Mouse (Mus musculus) megakaryocyte progenitor cell, adult 5-6 weeks (primary cell): ENCODE results near the gene Traf2. TPM values are rescaled to one million over a fixed set of nuclear protein-coding genes. Genes with fewer than 3 reads are reported as not detected.

Experiments
- ATAC-seq: replicated peaks from 2 replicates; pipeline ENCODE4 v1.8.0; 2016; ENCODE audit warnings: mild to moderate bottlenecking, moderate TSS enrichment, inconsistent platforms; ENCODE audit not compliant: poor library complexity
- total RNA-seq, 2 experiments: library from RNA; stranded (forward) in 1 of 2; stranded (reverse) in 1 of 2; fragments of 157-497, 149-512 nt in 1 of 2; fragments of 200-1000 nt in 1 of 2; gene quantifications; 2 replicates each; pipeline versions ENCODE4 v1.2.3 to v1.2.4; 2015 to 2017

Gene Traf2
- total RNA-seq, 2 experiments from 2014 or later = 9.7 to 13.7 TPM

GRCm38 (mm10) chr2:25549021-25549991 lies 2.6 kb upstream of the Traf2 start:
- no peak for ATAC-seq

DNA sequence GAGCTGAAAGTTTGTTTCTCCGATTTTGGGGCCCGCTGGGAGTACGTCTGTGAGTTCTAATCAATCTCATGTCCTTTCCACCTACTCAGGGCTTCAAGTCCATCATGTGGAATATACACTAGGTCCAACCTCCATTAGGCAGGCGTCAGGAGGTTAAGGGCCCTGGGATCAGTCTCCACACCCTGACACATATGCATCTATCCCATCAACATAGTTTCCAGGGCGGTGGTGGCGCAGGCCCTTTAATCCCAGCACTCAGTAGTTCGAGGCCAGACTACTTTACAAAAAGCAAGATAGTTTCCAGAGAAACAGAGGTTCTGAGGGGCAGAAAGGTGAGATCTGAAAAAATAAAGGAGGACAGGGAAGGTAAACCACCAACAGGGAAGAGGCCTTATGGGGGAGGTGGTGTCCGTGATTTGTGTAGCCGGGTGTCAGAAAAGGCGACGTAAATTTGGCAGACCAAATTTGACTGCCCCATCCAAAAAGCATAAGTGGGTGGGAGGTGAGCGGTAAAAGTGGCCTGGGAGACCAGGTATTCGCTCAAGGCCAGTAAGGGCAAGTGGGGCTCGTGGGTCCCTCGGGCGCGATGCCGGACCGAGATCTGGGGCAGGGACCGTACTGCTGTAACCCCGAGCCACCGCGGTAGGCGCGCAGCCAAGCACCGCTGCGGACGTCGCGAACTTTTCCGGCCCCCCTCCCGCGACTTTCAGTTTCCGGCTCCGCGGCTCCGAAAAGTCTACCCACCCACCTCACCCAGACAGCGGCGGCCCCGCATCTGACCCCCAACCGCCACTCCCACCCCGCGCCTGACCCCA lies 537 bp downstream of the Traf2 start:
- peak; percentile 24 for ATAC-seq

DNA sequence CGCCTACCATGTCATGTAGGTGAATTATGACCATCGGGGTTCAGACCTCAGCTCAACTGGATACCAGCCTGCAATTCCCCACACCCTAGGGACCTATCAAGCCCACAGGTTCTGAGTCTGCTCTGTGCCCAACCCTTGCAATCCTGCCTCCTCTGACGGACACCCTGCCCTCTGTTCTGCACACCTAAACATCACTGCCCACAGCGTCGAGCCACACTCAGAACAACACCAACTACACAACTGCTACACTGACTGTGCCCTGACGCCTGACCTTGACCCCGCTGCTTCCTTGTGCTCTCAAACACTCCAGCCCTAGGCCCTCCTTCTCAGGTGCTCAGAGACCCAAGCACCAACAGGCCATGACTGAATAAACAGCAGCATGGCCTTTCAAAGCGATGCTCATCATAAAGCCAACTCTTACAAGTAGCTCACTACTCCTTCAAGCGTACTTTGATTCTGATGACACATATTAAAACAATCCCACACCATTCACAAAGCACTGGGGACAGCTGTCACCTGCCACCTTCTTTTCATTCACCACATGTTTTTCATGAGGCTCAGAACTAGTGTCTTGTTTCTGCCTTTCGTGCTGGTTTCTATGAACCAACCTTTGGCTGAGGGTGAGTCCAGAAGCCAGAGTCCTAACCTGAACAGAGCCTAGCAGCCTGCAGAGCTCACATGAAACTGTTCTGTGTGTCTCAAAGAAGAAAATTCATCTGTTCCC lies 4.9 kb downstream of the Traf2 start:
- no peak for ATAC-seq

GRCm38 (mm10) chr2:25540541-25540948 lies 6.2 kb downstream of the Traf2 start:
- no peak for ATAC-seq

- no peak for ATAC-seq
Observed at GRCm38 (mm10) chr2:25536531-25536930, 10.2 kb downstream of the Traf2 start.

GRCm38 (mm10) chr2:25534866-25535182 lies 11.9 kb downstream of the Traf2 start:
- no peak for ATAC-seq

DNA sequence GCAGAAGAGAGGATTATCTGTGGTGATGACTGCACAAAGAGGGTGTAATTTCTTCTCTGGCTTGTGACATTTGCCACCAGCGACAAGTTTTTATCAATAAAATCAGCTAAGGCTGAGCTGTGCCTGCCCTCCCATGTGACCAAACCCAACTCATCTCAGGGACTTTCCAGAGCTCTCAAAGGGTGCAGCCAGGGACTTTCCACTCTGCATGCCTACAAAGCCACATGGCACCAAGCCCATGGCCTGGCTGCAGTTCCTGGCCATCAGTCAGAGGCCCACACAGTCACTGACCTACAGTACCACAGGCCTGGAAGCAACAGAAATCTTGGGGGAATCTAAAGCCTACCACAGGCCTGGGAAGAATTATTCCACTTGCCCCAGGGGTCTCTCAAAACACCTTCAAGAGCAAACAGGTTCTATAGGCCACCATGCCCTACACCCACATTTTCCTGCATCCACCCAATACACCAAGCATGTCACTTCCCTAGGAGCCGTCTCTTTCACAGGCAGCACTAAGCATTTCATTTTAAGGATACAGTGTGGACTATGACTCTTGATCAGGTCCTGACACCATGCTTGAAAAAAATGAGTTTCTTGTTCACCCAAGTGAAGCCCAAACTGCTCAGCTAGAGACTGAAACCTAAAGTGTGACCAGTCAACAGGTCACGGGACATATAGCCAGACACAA lies 12.4 kb downstream of the Traf2 start:
- peak; percentile 46 for ATAC-seq

- no peak for ATAC-seq
Observed at GRCm38 (mm10) chr2:25533707-25534106, 13.0 kb downstream of the Traf2 start.

DNA sequence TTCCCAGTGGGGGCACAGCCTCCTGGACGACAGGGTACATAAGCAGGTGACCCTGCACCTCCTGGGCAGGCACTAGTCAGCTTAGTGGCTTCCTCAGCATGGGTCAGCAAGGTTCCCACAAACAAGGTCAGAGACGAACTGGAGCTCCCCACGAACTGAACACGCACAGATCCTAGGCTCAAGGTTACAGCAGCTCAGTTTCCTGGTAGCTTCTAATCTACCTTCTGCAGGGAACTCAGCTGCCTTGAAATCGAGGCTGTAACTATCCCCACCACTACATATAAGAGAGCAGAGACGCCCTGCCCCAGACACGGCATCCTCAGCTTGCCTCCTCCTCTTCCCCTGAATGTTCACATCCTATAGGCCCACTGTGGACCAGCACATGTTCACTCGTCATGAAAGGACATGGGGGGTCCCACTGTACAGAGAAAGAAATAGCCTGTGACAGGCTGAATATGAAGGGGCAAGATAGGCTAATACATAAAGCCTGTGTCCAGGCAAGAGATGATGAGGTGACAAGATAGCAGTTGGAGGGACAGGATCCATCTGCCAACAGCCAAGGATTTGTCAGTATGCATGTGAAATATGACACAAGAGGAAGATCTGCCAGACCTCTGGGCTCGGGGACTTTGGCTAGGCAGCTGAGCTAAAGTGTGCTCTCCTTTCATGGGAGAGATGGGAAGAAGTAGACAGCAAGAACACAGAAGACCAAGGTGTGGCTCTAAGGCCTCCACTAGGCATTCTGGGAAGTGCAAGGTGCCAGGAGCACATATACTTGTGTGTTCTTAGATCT lies 20.0 kb downstream of the Traf2 start:
- ATAC-seq = no peak

GRCm38 (mm10) chr2:25509912-25510311 lies 36.8 kb downstream of the Traf2 start:
- ATAC-seq = 0 out of 2 replicates have a peak, but pooled peaks have one; percentile 47

DNA sequence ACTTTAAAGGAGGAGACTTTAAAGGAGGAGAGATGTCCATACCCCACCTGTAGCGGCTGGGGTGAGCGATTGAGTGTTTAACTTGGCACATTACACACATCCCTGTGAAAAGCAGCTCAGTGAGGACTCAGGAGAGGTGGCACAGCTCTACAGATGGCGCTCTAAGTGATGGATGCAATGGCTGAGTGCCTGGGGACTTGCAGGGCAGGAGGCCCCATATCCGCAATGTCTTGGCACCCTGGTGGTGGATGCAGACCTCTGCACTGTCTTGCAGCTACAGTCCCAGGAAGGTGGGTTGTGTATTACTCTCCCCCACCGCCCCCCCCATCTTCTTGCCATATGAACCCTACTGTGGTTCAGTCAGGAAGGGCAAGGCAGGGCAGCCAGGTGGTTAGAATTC lies 39.8 kb downstream of the Traf2 start:
- peak; percentile 90 for ATAC-seq

GRCm38 (mm10) chr2:25505860-25506259 lies 40.9 kb downstream of the Traf2 start:
- no peak for ATAC-seq

GRCm38 (mm10) chr2:25505000-25505399 lies 41.7 kb downstream of the Traf2 start:
- ATAC-seq = no peak

DNA sequence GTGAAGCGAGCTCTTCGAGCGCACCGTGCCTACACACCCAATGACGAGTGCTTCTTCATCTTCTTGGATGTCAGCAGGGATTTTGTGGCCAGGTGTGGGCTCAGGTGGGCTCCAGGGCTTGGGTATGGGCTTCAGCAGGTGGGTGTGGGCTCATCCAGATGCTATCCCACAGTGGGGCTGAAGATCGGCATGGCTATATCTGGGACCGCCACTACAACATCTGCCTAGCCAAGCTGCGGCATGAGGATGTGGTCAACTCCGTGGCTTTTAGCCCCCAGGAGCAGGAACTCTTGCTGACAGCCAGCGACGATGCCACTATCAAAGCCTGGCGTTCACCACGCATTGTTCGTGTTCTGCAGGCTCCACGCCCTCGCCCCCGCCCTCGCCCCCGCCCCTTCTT lies 42.2 kb downstream of the Traf2 start:
- ATAC-seq = no peak

- ATAC-seq = 0 out of 2 replicates have a peak, but pooled peaks have one; percentile 7
Observed at GRCm38 (mm10) chr2:25502726-25503125, 44.0 kb downstream of the Traf2 start.

- ATAC-seq = no peak
Observed at GRCm38 (mm10) chr2:25501593-25502486, 44.9 kb downstream of the Traf2 start, which contains the start of gene C8g. TSS of gene C8g (minus strand) at chr2:25501719.

DNA sequence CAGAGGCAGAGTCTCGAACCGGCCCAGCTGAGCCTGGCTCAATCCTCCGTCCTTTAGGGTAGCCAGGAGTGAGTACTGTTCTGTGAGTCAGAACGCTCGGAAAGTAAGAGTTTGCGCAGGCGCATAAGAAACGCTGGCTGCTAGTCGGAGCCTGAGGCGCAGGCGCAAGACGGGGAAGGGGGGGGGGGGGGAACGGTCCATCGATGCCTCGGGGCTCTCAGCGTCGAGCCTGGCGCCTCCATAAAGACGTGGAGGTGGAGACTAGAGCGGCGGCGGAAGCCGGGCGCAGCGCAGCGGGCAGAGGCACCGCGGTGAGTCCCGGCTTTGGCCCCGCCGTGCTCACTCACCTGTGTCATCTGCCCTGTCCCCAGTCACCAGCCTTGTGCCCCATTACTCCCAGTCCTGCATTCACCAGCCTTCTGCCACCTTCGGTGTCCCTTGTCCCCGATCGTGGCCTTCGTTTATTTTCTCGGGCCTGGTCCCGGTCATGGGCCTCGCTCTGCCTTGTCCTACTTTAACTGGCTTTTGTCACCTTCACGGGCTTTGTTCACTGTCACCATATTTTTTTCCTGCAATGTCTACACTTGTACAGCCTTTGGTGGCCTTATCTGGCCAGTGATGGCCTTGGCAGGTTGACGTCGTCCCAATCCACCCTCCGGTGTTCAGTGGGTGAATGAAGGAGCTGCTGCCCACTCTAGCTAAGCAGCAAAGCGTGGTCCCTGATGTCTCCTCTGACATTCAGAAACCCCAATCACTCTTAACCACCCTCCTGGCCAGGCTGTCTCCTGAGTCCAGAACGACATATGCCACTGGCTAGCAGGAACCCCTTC lies 45.9 kb downstream of the Traf2 start, which contains the start of gene Fbxw5:
Fbxw5 (plus strand) TSS at position 175 of the 830 bp plus-strand sequence.
- peak; percentile 84 for ATAC-seq
